Mouse (Mus musculus) myocyte (in vitro differentiated cells): Measurements from ENCODE around the gene Selenok. TPM values are rescaled to one million over a fixed set of nuclear protein-coding genes. Genes with fewer than 3 reads are reported as not detected.

Experiments
- H3K27me3 ChIP-seq: one replicate; pipeline ENCODE4 v1.6.1; 2011; ENCODE audit not compliant: control insufficient read depth, insufficient read depth, insufficient read length
- H3K36me3 ChIP-seq: one replicate; pipeline ENCODE4 v1.6.1; 2011; ENCODE audit not compliant: control insufficient read depth, insufficient read depth
- H3K4me2 ChIP-seq: one replicate; pipeline ENCODE4 v1.6.1; 2011; ENCODE audit warnings: low read depth, control low read depth
- H3K4me3 ChIP-seq: one replicate; pipeline ENCODE4 v1.5.1; 2011; ENCODE audit warnings: mild to moderate bottlenecking, control low read depth, moderate library complexity
- H3K79me2 ChIP-seq: one replicate; pipeline ENCODE4 v1.6.1; 2011; ENCODE audit not compliant: control insufficient read depth, insufficient read depth
- H3ac ChIP-seq: one replicate; pipeline ENCODE4 v1.6.1; 2011; ENCODE audit not compliant: control insufficient read depth, insufficient read length
- CEBPB ChIP-seq: IDR thresholded peaks from 2 replicates; pipeline ENCODE4 v1.6.1; 2011; ENCODE audit warnings: mild to moderate bottlenecking, moderate library complexity; ENCODE audit not compliant: poor library complexity, insufficient read depth, severe bottlenecking
- E2F4 ChIP-seq: IDR thresholded peaks from one replicate; pipeline ENCODE4 v1.6.1; 2011; ENCODE audit warnings: mild to moderate bottlenecking, control low read depth, moderate library complexity; ENCODE audit not compliant: insufficient read depth
- MAX ChIP-seq: IDR thresholded peaks from one replicate; pipeline ENCODE4 v1.6.1; 2011; ENCODE audit warnings: low read depth, mild to moderate bottlenecking, control low read depth
- MYOD1 ChIP-seq, 3 experiments: IDR thresholded peaks; one replicate each; pipeline ENCODE4 v1.6.1; 2011; ENCODE audit warnings: control low read depth in 2 of 3, low read depth in 2 of 3, mild to moderate bottlenecking in 2 of 3, moderate library complexity in 1 of 3; ENCODE audit not compliant: insufficient read length in 2 of 3, control insufficient read depth in 1 of 3
- MYOG ChIP-seq, 3 experiments: IDR thresholded peaks; one replicate each; pipeline ENCODE4 v1.6.1; 2011; ENCODE audit warnings: control low read depth in 2 of 3, low read depth in 2 of 3, mild to moderate bottlenecking in 2 of 3; ENCODE audit not compliant: insufficient read length in 2 of 3, control insufficient read depth in 1 of 3, insufficient read depth in 1 of 3
- POLR2A ChIP-seq: IDR thresholded peaks from one replicate; pipeline ENCODE4 v1.6.1; 2011; ENCODE audit warnings: low read depth, mild to moderate bottlenecking, control low read depth, moderate library complexity; ENCODE audit not compliant: insufficient read length
- POLR2AphosphoS2 ChIP-seq: IDR thresholded peaks from one replicate; pipeline ENCODE4 v1.6.1; 2011; ENCODE audit warnings: low read depth, control low read depth; ENCODE audit not compliant: insufficient read length
- REST ChIP-seq: IDR thresholded peaks from one replicate; pipeline ENCODE4 v1.6.1; 2011; ENCODE audit warnings: mild to moderate bottlenecking, control low read depth, moderate library complexity; ENCODE audit not compliant: insufficient read depth, insufficient read length
- SRF ChIP-seq: IDR thresholded peaks from one replicate; pipeline ENCODE4 v1.6.1; 2011; ENCODE audit warnings: low read depth; ENCODE audit not compliant: control insufficient read depth, insufficient read length
- TCF12 ChIP-seq: IDR thresholded peaks from one replicate; pipeline ENCODE4 v1.6.1; 2011; ENCODE audit warnings: mild to moderate bottlenecking, control low read depth; ENCODE audit not compliant: poor library complexity, insufficient read depth, severe bottlenecking
- TCF3 ChIP-seq: IDR thresholded peaks from one replicate; pipeline ENCODE4 v1.6.1; 2011; ENCODE audit warnings: low read depth, control low read depth; ENCODE audit not compliant: insufficient read length
- USF1 ChIP-seq: IDR thresholded peaks from one replicate; pipeline ENCODE4 v1.6.1; 2011; ENCODE audit warnings: low read depth, mild to moderate bottlenecking, control low read depth, moderate library complexity
- polyA plus RNA-seq: library from polyadenylated mRNA; unstranded; fragments of >200 nt; fragmentation: generic; extraction: Trizol; gene quantifications from one replicate; pipeline ENCODE4 v1.2.1, GENCODE M21; 2012; ENCODE audit warnings: missing spikeins

Gene Selenok
- polyA plus RNA-seq, 1 experiment = 102 TPM

DNA sequence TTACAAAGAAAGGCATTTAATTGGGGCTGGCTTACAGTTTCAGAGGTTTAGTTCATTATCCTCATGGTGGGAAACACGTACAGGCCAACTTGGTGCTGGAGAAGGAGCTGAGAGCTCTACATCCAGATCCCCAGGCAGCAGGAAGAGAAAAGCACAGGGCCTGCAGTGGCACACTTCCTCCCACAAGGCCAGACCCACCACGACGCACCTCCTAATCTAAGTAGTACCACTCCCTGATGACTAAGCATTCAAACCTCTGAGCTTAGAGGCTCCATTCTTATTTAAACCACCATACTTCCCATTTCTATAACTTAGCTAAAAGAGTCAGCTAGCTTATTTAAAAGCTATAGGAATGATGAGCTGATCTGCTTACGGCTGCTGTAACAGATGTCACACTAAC lies 17.3 kb upstream of the Selenok start:
- TF ChIP-seq USF1 (no peak), SRF (no peak), POLR2A (no peak), MYOG (IDR thresholded peaks at IDR 0.05; ENCODE audit: control insufficient read depth in 1 of 3, insufficient read depth in 1 of 3, insufficient read length in 2 of 3, low read depth in 2 of 3) (no peak)
- H3K79me2 ChIP-seq = no peaks in the 10 kb centered on the region
- H3K4me2 ChIP-seq = no peak overlapping the region
- H3ac ChIP-seq = no peak overlapping the region
- no peak overlapping the region for H3K4me3 ChIP-seq
- H3K36me3 ChIP-seq = no peaks in the 10 kb centered on the region
- peaks cover under 1% of the 10 kb centered on the region for H3K27me3 ChIP-seq

DNA sequence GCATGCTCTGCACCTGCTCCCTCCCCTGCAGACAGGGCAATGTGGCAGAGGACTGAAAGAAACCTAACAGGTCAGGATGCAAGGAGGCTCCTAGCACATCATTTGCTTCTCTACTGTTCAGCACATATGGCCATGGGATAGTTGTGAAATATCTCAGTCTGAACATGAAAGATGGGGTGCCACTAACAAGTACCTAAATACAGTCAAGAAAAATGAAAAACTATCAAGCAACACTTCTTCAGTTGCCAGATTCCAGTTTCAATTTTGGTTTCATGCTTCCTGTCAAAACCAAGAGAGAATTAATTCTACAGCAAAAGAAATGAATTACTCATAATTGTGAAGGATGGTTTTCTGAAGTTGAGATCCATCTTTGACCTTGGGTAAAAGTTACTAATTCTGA lies 10.7 kb upstream of the Selenok start:
- Histone ChIP-seq H3K4me3 (no peak overlapping the region), H3K79me2 (no peaks in the 10 kb centered on the region), H3ac (no peak overlapping the region), H3K36me3 (no peaks in the 10 kb centered on the region), H3K4me2 (no peak overlapping the region), H3K27me3 (no peaks in the 10 kb centered on the region)
- no peak for TF ChIP-seq MYOG (IDR thresholded peaks at IDR 0.05; ENCODE audit: control insufficient read depth in 1 of 3, insufficient read depth in 1 of 3, insufficient read length in 2 of 3, low read depth in 2 of 3)
- TF ChIP-seq E2F4 = no peak
- TF ChIP-seq SRF = no peak
- TF ChIP-seq MYOD1 (IDR thresholded peaks at IDR 0.05; ENCODE audit: control insufficient read depth in 1 of 3, insufficient read length in 2 of 3, low read depth in 2 of 3) = no peak
- no peak for TF ChIP-seq POLR2A
- TF ChIP-seq MAX = no peak
- TF ChIP-seq POLR2AphosphoS2 = no peak
- no peak for TF ChIP-seq REST
- TF ChIP-seq CEBPB = no peak
- no peak for TF ChIP-seq TCF12
- TF ChIP-seq USF1 = no peak
- no peak for TF ChIP-seq TCF3

GRCm38 (mm10) chr14:29967611-29968010 lies 497 bp upstream of the Selenok start:
- Histone ChIP-seq H3K79me2 (peaks cover 28% of the 10 kb centered on the region), H3K27me3 (no peaks in the 10 kb centered on the region), H3K4me2 (peak overlapping the region; percentile 70), H3K36me3 (peaks cover 13% of the 10 kb centered on the region), H3K4me3 (peak overlapping the region; percentile 93), H3ac (peak overlapping the region; percentile 94)
- no peak for TF ChIP-seq E2F4
- no peak for TF ChIP-seq MAX

DNA sequence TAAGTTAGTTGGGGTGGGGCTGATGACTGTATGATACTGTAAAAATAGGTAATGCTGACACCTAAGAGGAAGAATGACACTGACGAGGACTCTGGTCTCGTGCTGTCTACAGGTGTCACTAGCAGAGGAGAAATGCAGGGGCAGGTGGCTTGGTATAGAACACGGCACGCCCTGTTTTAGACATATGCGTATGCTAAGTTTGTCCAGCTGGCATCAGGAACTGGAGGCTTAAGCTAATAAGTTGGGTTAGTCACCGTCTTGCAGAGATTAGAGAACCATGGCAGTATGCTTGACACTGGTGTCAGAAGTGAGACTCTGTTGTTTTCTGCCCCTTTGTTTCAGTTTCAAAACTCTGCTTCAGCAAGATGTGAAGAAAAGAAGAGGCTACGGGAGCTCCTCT lies 3.3 kb downstream of the Selenok start:
- TF ChIP-seq REST (no peak), POLR2A (no peak), CEBPB (no peak), MYOG (IDR thresholded peaks at IDR 0.05; ENCODE audit: control insufficient read depth in 1 of 3, insufficient read depth in 1 of 3, insufficient read length in 2 of 3, low read depth in 2 of 3) (no peak), USF1 (no peak), SRF (no peak), TCF3 (no peak), TCF12 (no peak), E2F4 (no peak), POLR2AphosphoS2 (no peak), MYOD1 (IDR thresholded peaks at IDR 0.05; ENCODE audit: control insufficient read depth in 1 of 3, insufficient read length in 2 of 3, low read depth in 2 of 3) (no peak), MAX (no peak)
- Histone ChIP-seq H3K79me2 (peaks cover 28% of the 10 kb centered on the region), H3ac (no peak overlapping the region), H3K36me3 (peaks cover 37% of the 10 kb centered on the region), H3K4me3 (no peak overlapping the region), H3K4me2 (no peak overlapping the region), H3K27me3 (no peaks in the 10 kb centered on the region)

DNA sequence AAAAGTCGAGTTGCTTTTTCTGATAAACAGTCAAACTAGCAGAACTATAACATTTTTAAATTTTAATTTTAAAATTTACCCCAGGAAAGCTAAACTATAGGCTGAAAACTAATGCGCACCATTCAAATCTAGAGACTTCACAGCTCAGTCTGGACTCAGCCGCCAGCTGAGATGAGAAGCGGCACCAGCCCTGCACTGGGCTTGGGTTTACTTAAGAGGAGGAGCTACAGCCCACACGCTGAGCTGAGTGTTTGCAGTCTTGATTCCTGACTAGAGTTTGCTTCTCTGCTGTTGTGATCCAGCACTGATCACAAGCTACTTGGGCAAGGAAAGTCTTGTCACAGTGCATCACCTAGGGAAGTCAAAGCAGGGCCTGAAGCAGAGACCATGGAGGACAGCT lies 3.9 kb downstream of the Selenok start:
- peaks cover 37% of the 10 kb centered on the region for H3K36me3 ChIP-seq
- no peak overlapping the region for H3ac ChIP-seq
- TF ChIP-seq MAX (no peak), CEBPB (no peak), POLR2AphosphoS2 (no peak), USF1 (no peak), POLR2A (no peak), TCF3 (no peak), MYOD1 (IDR thresholded peaks at IDR 0.05; ENCODE audit: control insufficient read depth in 1 of 3, insufficient read length in 2 of 3, low read depth in 2 of 3) (no peak), SRF (no peak), E2F4 (no peak), TCF12 (no peak), REST (no peak), MYOG (IDR thresholded peaks at IDR 0.05; ENCODE audit: control insufficient read depth in 1 of 3, insufficient read depth in 1 of 3, insufficient read length in 2 of 3, low read depth in 2 of 3) (no peak)
- H3K4me3 ChIP-seq = no peak overlapping the region
- H3K4me2 ChIP-seq = no peak overlapping the region
- H3K79me2 ChIP-seq = peaks cover 28% of the 10 kb centered on the region
- no peaks in the 10 kb centered on the region for H3K27me3 ChIP-seq
